Mouse (Mus musculus): ENCODE data around the gene Gpr176.
"Not testable (repeated sequence)": the region's sequence is repeated elsewhere in the genome, so short reads cannot be mapped to it uniquely, and the experiment has no call there.

Gene Gpr176

DNA sequence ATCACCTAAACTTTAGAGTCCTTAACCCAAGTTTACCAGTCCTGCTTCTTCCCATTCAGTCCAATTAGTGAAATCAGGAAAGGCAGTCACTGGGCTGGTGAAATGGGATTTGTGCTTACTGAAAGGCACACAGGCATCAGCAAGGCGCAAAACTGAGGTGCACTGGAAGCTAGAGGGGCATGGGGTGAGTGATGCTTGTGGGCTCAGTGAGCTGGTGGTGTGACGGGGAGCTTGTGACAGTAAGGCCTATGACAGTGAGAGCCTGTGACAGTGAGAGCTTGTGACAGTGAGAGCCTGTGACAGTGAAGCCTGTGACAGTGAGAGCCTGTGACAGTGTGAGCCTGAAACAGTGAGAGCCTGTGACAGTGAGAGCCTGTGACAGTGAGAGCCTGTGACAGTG is 71.6 kb downstream of the Gpr176 start:
- DNase-seq (ENCODE audit: low read depth, low spot score), result no peak

DNA sequence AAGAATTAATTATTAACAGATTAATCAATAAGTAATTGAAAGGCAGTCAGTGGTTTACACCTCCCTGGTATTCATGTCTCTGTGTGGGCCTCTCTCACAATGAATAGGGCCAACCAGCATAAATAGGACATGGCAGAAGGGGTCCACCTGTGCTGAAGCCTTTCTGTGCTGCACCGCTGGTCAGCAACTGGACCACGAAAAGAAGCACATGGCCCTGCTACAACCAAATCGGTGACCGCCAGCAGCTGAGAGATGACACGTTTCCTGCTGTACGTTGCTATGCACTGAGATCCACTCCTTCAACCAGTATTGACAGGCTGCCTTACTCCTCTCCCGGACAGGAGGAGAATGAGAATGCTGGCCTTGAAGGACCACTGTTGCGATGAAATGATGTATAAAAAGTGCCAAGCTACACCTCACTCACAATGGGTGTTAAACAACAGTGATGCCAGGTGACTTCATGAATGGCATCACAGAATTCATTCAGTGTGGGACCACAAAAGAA is 72.1 kb downstream of the Gpr176 start:
- no peak for DNase-seq (ENCODE audit: low read depth, low spot score)

DNA sequence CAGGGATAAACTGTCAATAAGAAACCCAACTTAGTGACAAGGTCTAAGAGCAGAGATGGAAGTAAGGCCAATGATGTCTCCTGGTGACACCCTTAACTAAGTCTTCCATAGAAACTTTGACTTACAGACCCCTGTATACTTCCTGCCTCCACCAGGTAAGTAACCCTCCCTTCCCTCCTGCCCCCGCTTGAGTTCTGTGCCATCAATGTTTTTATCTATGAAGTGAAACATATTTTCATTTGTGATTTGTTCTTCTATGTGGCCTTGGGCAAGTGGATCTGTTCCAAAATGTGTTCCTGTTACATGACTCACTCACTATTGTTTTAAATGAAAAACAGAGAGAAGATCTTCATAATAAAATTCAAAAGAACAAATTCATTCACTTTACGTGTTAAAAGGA is 73.2 kb downstream of the Gpr176 start:
- no peak for DNase-seq (ENCODE audit: low read depth, low spot score)

DNA sequence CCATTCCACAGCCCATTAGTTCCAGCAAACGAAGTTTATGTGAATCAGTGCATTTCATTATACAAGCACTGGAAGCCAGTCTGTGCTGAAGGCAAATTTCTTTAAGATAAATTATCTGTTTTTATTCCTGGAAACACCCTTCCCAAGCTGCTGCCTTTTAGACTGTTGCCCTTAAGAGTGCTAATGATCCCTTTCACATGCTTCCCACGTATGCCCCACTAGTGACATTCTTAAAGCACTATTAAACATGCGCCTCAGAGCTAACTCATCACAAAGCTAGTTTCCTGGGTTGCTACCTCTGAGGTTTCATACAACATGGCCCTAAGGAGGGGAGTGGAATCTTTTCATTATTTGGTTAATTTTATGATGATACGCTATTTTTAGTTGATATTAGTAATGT is 74.6 kb downstream of the Gpr176 start:
- DNase-seq (ENCODE audit: low read depth, low spot score), result no peak

DNA sequence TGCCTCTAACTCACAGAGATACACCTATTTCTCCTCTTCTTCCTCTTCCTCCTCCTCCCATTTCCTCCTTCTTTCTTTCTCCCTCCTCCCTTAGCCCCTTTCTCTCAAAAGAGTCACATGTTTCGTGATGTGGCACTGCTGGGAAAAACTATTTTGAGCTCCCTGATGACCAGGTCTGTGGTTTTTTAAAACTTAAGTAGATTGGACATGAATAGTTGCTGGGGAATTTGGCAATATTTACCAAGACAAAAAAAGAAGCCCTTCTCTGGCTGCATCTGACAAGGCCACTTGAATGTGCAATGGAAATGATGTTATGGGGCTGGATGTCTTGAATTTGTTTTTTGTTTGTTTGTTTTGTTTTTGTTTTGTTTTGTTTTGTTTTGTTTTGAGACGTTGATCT is 75.3 kb downstream of the Gpr176 start:
- no peak for DNase-seq (ENCODE audit: low read depth, low spot score)

DNA sequence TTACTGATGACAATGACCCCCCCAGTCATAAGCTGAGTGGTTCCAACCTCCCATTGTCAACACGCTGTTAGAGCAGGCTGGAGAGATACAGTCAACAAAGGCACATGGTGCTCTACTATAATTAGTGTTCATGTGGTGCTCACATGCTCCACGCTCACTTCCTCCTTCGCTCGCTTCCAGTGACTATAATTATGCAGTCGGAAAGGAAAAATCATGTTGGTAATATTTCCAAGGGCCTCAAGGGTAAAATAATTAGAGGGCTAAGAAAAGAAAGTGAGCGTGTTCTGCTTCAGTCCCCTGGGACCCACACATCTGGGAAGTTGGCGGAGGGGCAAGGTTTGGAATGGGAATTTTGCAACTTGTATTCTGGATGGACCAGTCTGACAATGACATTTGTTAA is 77.7 kb downstream of the Gpr176 start:
- no peak for DNase-seq (ENCODE audit: low read depth, low spot score)

DNA sequence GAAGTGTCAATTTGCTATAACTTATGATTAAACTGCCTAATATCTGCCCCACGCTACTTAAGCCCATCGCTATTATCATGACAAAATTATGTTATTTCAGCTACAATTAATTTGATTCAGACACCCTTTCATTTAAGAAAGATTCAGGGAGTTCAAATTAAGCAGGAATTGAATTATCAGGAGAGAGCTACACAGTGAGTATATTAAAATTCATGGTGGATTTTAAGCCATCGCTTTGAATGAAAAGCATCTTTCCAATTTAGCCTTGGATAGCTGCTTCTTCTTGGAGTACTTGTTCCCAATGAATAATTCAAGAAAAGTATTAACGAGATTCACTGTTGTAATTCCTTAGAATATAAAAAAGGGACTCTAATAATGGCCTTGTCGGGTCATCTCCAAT is 79.6 kb downstream of the Gpr176 start:
- DNase-seq (ENCODE audit: low read depth, low spot score), result no peak

DNA sequence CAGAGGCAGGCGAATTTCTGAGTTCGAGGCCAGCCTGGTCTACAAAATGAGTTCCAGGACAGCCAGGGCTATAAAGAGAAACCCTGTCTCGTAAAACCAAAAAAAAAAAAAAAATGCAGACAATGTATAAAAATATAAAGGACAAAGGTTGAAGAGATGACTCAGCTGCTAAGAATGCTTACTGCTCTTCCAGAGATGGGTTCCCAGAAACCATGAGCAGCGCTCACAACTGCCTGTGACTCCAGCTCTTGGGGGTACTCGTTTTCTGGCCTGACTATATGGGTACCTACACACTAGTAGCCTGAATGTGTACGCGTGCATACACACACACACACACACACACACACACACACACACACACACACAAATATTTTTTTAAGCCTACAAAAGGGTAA is 84.2 kb downstream of the Gpr176 start:
- DNase-seq (ENCODE audit: low read depth, low spot score), result not testable (repeated sequence)

DNA sequence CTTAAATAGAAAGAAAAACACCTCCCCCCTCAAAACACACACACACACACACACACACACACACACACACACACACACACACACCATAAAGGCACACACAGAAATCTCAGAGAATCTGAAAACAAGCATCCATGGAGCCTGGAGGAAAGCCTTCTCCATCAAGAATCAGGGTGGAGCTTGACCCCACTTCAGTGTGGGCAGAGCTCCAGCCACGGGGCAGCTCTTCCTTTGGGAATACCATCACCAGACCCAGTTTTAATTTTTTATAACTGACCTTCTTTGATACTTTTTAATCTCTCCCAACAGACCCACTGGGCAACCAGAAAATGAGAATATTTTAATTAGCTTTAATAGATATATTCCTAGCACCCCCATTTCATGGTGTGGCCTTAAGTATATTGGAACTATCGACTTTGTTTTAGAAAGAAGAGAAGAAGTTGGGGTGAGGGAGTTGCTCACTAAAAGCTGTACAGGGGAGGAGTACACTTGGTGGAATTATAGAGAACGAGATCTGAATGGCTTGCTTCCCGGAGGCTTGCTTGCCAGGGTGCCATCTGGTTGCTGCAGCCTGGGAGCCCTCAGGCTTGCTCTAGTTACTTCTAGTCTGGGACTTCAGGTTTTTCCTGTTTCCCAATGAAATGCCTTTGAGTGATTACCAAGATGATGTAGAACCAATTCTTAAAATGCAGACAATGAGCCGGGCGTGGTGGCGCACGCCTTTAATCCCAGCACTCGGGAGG is 84.7 kb downstream of the Gpr176 start:
- DNase-seq (ENCODE audit: low read depth, low spot score), result no peak

DNA sequence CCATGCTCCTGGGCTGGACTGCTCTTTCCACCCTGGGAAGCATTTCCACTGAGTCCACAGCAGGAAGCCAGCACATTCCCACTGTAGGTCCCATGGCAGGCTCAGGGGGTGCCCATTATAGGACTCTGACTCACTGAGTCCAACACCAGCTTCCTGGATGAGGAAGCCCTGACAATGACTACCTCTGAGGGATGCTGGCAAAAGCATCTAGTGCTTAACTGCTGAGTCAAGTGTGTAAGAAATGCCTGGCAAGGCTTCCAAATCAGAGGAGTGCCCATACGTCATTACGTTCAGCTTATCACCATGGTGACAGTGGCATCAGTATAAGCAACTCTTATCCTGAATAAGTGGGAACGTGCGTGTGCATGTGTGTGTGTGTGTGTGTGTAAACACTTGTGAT is 85.5 kb downstream of the Gpr176 start:
- DNase-seq (ENCODE audit: low read depth, low spot score), result no peak

DNA sequence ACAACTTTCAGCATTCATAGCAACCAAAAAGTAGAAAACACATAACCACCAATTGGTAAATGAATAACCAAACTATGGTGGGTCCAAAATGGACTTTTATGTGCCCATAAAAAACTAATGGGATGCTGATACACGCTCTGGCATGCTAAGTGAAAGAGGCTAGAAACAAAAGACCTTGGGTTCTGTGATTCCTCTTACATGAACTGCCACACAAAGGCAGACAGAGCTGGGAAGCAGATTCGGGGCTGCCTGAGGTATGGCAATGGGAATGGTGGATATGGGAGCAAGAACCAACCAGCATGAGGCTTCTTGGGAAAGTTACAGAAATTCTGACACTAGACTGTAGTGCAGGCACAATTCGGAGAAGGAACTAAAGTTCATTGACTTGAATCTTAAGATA is 90.8 kb downstream of the Gpr176 start:
- no peak for DNase-seq (ENCODE audit: low read depth, low spot score)

DNA sequence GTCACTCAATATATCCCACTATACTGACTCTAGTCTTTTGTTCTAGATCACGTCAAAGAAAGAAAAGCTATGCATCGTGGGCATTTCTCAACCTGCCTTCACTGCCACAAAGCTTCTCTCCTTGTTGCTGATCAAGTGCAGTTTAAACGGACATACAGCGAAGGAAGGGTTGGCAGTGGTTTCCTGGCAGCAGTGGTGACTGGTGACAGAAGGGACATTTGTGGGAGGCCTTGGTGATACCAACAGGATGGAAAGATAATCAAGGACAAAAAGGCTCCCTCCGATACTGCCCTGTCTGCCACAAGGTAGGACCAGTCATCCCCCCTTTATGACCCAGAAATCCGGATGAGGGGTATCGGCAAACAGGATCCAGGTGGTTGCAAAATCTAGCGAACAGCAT is 95.0 kb downstream of the Gpr176 start:
- no peak for DNase-seq (ENCODE audit: low read depth, low spot score)

DNA sequence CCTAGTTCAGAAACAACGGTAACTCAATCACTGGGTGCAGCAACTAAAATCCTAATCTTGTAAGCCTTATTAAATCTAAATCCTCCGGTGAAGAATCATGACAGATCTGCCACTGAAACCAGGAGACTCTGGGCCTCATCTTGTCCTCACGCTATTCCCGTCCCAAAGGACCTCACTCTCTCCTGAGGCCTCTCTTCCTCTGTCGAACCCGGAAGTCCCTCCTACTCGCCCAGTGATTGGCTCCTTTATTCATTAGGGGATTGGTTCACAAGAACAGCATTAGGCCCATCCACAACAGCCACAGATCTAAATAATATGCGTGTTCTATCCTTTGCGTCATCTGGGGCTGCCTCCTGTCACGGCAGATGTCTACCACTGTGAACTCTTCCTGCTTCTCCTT is 101.6 kb downstream of the Gpr176 start:
- DNase-seq (ENCODE audit: low read depth, low spot score), result no peak

DNA sequence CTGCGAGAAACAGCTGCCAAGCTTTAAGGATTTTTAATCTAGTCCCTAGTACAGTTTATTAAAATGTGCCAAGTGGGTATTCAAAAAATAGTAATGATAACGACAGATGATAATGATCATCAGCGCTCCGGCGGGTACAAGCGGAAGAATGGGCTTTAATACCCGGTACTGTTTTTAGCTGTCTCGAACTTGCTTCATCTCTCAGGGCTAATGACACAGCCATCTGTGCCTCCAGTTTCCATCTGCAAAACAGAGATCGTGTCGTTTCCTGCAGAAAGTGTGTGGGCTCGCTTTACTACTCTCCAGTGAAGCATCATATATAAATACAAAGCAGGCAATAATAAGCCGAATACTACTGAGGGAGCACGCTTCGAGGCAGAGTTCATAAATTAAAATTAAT is 103.0 kb downstream of the Gpr176 start:
- no peak for DNase-seq (ENCODE audit: low read depth, low spot score)

DNA sequence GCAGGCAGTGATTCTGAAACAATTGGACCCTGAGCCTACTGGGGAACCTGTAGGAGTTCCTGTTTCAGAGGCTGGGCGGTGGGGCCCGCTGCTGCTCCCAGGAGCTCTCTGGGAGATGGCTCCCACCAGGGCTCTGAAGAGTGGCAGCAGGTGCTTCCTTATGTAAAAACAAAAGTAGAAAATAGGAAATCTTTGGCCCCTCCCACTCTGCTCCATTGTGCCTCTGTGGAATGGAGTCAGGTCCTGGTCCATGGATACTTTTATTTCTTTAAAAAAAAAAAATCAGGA is 109.4 kb downstream of the Gpr176 start:
- DNase-seq (ENCODE audit: low read depth, low spot score), result no peak

DNA sequence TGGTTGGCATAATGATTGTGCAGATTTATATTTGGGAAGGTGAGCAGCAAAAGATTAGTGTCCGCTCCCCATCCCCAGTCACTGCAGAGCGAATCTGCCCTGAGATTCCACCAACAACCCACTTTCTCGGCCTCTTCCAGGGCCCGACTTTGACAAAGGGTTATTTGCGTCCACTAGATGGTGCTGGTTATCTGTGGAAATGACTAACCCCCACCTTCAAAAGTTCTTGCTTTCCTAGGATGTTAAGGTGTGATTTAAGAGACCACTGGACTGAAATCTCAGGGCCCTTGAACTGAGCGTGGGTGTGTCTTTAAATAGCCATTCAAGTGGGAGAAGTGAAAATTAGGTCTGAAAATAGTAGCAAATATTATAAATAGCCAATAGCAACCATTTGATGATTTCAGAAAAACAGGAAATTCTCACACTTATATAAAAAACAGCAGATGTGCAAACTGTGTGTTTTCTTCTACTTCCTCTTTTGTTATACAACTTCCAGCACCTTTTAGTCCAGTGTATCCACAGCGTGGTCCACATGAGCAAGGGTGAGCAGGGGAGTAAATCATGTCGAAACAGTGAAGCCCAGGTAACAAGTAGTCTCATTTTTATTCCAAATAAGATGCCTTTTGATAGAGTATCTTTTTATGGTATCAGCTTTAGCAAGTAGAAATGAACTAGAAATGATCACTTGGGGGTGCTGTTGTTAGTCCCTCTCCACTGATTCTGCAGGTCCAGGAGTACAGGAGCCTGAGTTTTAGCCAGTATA is 109.9 kb downstream of the Gpr176 start:
- DNase-seq (ENCODE audit: low read depth, low spot score), result peak; percentile 71

DNA sequence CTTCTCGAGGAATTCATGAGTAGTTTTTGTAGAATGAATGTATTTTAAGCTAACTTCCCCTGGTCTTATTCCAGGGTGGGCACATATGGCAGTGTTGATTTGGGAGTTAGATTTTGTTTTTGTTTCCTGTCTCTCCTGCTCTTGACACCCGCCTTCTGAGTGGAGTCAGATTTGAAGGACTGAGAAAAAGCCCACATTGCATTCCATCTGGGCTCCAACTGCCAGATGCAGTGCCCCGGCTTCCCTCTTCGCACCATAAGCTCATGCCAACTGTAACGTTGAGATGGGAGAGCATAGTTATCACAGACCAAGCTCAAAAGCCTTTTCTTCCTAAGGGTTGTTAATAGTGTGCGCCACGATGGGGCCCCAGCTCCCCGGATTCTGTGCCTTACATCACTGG is 110.5 kb downstream of the Gpr176 start:
- DNase-seq (ENCODE audit: low read depth, low spot score), result no peak

DNA sequence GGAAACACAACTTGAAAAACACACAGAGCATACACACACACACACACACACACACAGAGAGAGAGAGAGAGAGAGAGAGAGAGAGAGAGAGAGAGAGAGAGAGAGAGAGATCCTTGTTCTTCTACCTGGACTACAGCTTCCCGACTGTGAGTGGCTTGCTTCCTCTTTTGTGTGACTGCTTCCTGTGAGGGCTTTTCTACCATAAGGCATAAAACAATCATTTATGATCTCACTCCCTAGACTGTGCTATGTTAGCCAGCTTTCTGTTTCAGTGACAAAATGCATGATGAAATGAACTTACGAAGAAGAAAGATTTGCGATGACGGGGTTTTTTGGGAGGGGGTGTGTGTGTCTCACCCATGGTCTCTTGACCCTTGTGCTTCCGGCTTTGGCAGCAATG is 113.5 kb downstream of the Gpr176 start:
- no peak for DNase-seq (ENCODE audit: low read depth, low spot score)

DNA sequence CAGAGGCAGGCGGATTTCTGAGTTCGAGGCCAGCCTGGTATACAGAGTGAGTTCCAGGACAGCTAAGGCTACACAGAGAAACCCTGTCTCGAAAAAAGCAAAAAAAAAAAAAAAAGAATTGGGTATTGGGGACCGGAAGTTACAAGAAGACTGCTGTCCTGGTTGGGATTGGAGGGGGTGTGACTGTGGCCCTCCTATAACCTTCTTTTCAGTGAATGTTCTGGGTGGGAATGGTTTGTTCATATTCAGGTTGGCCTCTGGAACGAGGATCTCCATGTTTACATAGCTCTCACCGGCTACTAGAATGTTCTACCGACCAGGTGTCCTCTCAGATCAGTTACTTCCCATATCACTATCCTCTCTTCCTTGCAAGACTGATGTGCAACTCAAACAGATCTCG is 116.1 kb downstream of the Gpr176 start:
- DNase-seq (ENCODE audit: low read depth, low spot score), result no peak

DNA sequence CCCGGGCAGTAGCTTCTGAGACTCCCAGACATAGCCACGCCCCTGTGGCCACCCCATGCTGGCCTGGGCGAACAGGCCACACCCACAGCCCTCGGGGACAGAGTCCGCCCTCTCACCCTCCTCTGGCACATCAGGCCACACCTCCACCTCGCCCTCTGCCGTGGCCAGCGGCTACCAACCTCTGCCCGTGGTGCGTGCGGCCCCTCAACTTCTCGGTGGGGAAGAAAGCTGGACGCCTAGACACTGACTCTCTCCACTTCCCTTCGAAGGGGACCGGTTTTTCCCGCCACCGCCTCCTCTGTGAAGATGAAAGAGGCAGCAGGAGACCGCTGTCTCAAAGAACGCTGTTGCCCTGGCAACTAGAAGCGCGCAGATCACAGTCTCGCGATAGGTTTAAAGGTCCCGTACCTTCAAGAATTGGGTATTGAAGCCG is 116.6 kb downstream of the Gpr176 start, which contains the start of gene Fsip1:
Gene Fsip1 (minus strand): TSS at position 346 of the 433 bp plus-strand sequence.
- peak; percentile 90 for DNase-seq (ENCODE audit: low read depth, low spot score)

DNA sequence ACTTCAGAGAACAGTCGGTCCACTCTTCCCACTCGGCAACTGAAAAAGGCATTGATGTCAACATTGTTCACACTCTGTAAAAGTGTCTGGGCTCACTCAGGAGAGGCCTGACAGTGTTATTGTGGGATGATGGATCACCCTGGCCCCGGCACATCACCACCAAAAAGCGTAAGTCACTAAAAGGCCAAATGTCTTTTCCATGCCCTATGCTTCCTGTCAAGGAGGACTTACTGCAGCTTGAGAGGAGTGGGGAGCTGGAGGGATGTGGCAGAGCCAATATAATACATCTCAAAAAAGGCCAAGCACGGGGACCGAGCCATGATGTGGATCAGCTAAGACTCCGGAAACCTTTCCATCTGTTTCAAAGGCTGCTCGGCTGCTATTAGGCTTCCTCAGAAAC is 118.7 kb downstream of the Gpr176 start:
- no peak for DNase-seq (ENCODE audit: low read depth, low spot score)

DNA sequence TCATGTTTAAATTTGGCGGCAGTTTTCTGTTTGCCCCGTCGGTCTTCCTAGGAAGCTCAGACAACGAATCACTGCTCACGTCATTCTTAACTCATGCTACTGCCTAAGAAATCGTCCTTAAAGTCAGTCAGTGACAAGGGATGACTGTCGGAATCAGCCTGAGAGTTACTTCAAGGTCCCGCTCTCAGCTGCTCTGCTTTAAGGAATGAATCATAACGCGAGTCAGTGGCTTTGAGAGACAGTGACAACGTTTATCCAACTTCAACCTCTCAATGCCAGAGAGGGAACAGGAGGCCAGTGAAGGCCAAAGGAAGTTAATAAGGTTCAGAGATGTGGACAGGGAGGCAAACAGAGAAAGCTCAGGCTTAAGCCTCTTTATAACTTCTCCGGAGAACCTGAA is 124.3 kb downstream of the Gpr176 start:
- DNase-seq (ENCODE audit: low read depth, low spot score), result no peak

DNA sequence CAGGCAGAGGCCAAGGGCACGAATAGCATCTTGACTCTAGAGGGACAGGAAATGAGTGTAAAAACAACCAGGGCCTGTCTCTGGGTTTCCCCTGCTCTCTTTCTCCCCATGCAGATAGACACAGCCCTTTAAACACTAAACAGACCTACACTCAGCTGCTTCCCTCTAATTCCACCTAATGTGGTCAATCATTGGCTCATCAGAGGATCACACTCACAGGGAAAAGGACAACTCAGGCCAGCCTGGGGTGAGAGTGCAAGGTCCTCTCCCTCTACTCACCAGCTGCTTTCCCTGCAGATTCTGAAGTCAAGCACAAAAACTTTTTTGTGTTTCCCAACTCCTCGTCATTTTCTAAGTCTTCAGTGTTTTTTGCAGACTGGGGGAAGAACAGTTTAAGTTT is 125.2 kb downstream of the Gpr176 start:
- DNase-seq (ENCODE audit: low read depth, low spot score), result no peak

Measured in forelimb bud, embryonic 11.5 days (tissue).